Comparison of ENCODE assay signal across 19 mouse cellular contexts in genomic region chr7:46002748-46003147, GRCm38 (mm10). TPM values are rescaled to one million over a fixed set of nuclear protein-coding genes. Genes with fewer than 3 reads are reported as not detected.
DNase-seq lines count a peak whose midpoint lies in the region; ATAC-seq and TF ChIP-seq lines count a peak whose summit lies in the region.
"Had no signal": no experiment of that assay in that cellular context is flagged by ENCODE, and none has a peak within 500 bp of the region (broad histone marks: within the 10 kb centered on the region; RNA-seq: fewer than 3 reads in every experiment).

No protein-coding gene starts in this region.

- H3K4me3 ChIP-seq in heart, adult 2 months = no peak overlapping the region
- H3K4me3 ChIP-seq in cerebellum, adult 2 months (replicated peaks; ENCODE audit: insufficient read depth, low read depth, low read length) = no peak overlapping the region
- no peak overlapping the region for H3K4me3 ChIP-seq in hindbrain, embryonic 14.5 days (replicated peaks; ENCODE audit: low read length)
- H3K4me3 ChIP-seq: embryonic facial prominence, embryonic 13.5 days; forebrain, embryonic 10.5 days; hindbrain, embryonic 15.5 days had no signal

- no peak overlapping the region for H3K4me2 ChIP-seq in hindbrain, embryonic 14.5 days (replicated peaks)
- H3K4me2 ChIP-seq: embryonic facial prominence, embryonic 13.5 days; hindbrain, embryonic 15.5 days had no signal

- no peak overlapping the region for H3K27ac ChIP-seq in heart, adult 2 months
- no peak overlapping the region for H3K27ac ChIP-seq in cerebellum, adult 2 months (ENCODE audit: insufficient read depth, low read length)
- no peak overlapping the region for H3K27ac ChIP-seq in hindbrain, embryonic 14.5 days
- H3K27ac ChIP-seq: embryonic facial prominence, embryonic 13.5 days; forebrain, embryonic 10.5 days; hindbrain, embryonic 15.5 days had no signal

- H3K9ac ChIP-seq in heart, adult 2 months (ENCODE audit: low read depth, low read length) = no peak overlapping the region
- H3K9ac ChIP-seq in hindbrain, embryonic 14.5 days = no peak overlapping the region
- H3K9ac ChIP-seq: embryonic facial prominence, embryonic 13.5 days; hindbrain, embryonic 15.5 days had no signal

- H3K4me1 ChIP-seq in heart, adult 2 months (ENCODE audit: control insufficient read depth, insufficient read depth, low read length) = no peaks in the 10 kb centered on the region
- H3K4me1 ChIP-seq in cerebellum, adult 2 months (ENCODE audit: control insufficient read depth, insufficient read depth, low read length) = no peaks in the 10 kb centered on the region
- no peaks in the 10 kb centered on the region for H3K4me1 ChIP-seq in hindbrain, embryonic 14.5 days (replicated peaks; ENCODE audit: control insufficient read depth, insufficient read depth, low read length)
- H3K4me1 ChIP-seq: embryonic facial prominence, embryonic 13.5 days; forebrain, embryonic 10.5 days; hindbrain, embryonic 15.5 days had no signal

- no peaks in the 10 kb centered on the region for H3K36me3 ChIP-seq in heart, adult 2 months (ENCODE audit: control insufficient read depth, insufficient read depth, low read length)
- no peaks in the 10 kb centered on the region for H3K36me3 ChIP-seq in hindbrain, embryonic 14.5 days (replicated peaks; ENCODE audit: control insufficient read depth, insufficient read depth)
- H3K36me3 ChIP-seq: embryonic facial prominence, embryonic 13.5 days; forebrain, embryonic 10.5 days; hindbrain, embryonic 15.5 days had no signal

- 54% methylated on average over 4 of the region's 4 CpGs for WGBS in heart, adult 2 months
- 62% methylated on average over 4 of the region's 4 CpGs for WGBS in cerebellum, adult 2 months
- 55% methylated on average over 4 of the region's 4 CpGs for WGBS in hindbrain, embryonic 14.5 days

- DNase-seq in heart, adult 2 months = no peak
- DNase-seq in heart, postnatal 14 days = no peak
- DNase-seq in spleen, adult 12 weeks (ENCODE audit: low spot score) = peak; percentile 19
- DNase-seq in spleen, postnatal 36 days (ENCODE audit: low spot score in 2 of 2) = no peak
- DNase-seq in ZHBTc4 (ENCODE audit: low read depth, low spot score) = peak; percentile 81
- DNase-seq in cerebellum, postnatal 14 days = no peak
- DNase-seq in cerebellum, adult 2 months = no peak
- DNase-seq in hindbrain, embryonic 14.5 days (ENCODE audit: low spot score) = no peak
- DNase-seq: adrenal gland, postnatal 14 days; cerebellum, postnatal 25 days; heart, adult 18-20 months; lung, adult 2 months; right cerebral cortex, adult 18-20 months; thymus, postnatal 14 days had no signal

- peak; percentile 53 for TF ChIP-seq CTCF in heart, adult 2 months (IDR thresholded peaks at IDR 0.05)
- TF ChIP-seq CTCF in cerebellum, adult 2 months (IDR thresholded peaks at IDR 0.05; ENCODE audit: borderline replicate concordance, insufficient read depth, low read depth, low read length) = no peak

- intact Hi-C loops in heart, adult 2 months (cut with DNase I) = no loop called here
- intact Hi-C loops in heart, postnatal 14 days (cut with DNase I) = no loop called here

- H3K79me2 ChIP-seq in heart, adult 2 months (replicated peaks; ENCODE audit: control insufficient read depth, insufficient read depth, low read length) = no peaks in the 10 kb centered on the region

- ATAC-seq in hindbrain, embryonic 14.5 days (ENCODE audit: low FRiP score) = no peak

- TF ChIP-seq EP300 in heart, adult 2 months (IDR thresholded peaks at IDR 0.05; ENCODE audit: insufficient read depth, low read depth, low read length) = no peak

- no peaks in the 10 kb centered on the region for H3K27me3 ChIP-seq in heart, adult 2 months (ENCODE audit: control insufficient read depth, insufficient read depth, low read length)
- H3K27me3 ChIP-seq in cerebellum, adult 2 months (ENCODE audit: control insufficient read depth, insufficient read depth, low read length) = no peaks in the 10 kb centered on the region
- no peaks in the 10 kb centered on the region for H3K27me3 ChIP-seq in hindbrain, embryonic 14.5 days (ENCODE audit: control insufficient read depth, insufficient read depth, low read length)
- H3K27me3 ChIP-seq: hindbrain, embryonic 15.5 days had no signal

- no peaks in the 10 kb centered on the region for H3K9me3 ChIP-seq in hindbrain, embryonic 14.5 days (ENCODE audit: control insufficient read depth, low read length)
- H3K9me3 ChIP-seq: embryonic facial prominence, embryonic 13.5 days; forebrain, embryonic 10.5 days; hindbrain, embryonic 15.5 days had no signal

- no peak for TF ChIP-seq POLR2A in heart, adult 2 months (IDR thresholded peaks at IDR 0.05; ENCODE audit: insufficient read depth, low read depth, low read length)
- TF ChIP-seq POLR2A in cerebellum, adult 2 months (IDR thresholded peaks at IDR 0.05; ENCODE audit: borderline replicate concordance, insufficient read depth, low read length) = no peak

RNA-seq across cellular contexts. Expression of gene Abcc6, which starts 27.4 kb away (rescaled TPM):
- not detected for total RNA-seq in heart, adult 2 months (2021)
- 0.14 TPM in 1 of 2 replicates, not detected in the other for polyA plus RNA-seq in heart, adult 2 months (2012; rRNA removed)
- total RNA-seq in heart, postnatal 14 days (2021) = under 1 TPM; 0.05 TPM
- 2.7 and 2.8 TPM in 2 replicates for polyA plus RNA-seq in cerebellum, adult 2 months (2012; rRNA removed)
- polyA plus RNA-seq in hindbrain, embryonic 14.5 days (2014; fragmentation: Nextera tagmentation; extraction: Ambion mirVana) = 0.33 and 0.43 TPM in 2 replicates
- total RNA-seq: heart, adult 18-20 months; neutrophil, adult 5-6 weeks had no signal
- polyA plus RNA-seq: heart, postnatal 0 days had no signal

RNA-seq across cellular contexts. Expression of gene Nomo1, which starts 30.8 kb away (rescaled TPM):
- 10 to 100 TPM; 88.1 to 91.7 TPM for total RNA-seq in heart, adult 2 months (2021)
- polyA plus RNA-seq in heart, adult 2 months (2012; rRNA removed) = 49.1 and 65.2 TPM in 2 replicates
- total RNA-seq in heart, postnatal 14 days (2021) = 10 to 100 TPM; 68.0 to 68.6 TPM
- 98.0 and 99.5 TPM in 2 replicates for polyA plus RNA-seq in cerebellum, adult 2 months (2012; rRNA removed)
- polyA plus RNA-seq in hindbrain, embryonic 14.5 days (2014; fragmentation: Nextera tagmentation; extraction: Ambion mirVana) = 28.2 and 29.3 TPM in 2 replicates

Comparison
In these comparisons a context has a peak if more than half of its experiments do, and no peak if none do; other contexts are left out.
1. DNase-seq: peak in spleen, adult 12 weeks (single experiment) and ZHBTc4 (single experiment); none in heart, adult 2 months (0 of 2), heart, postnatal 14 days (0 of 2), spleen, postnatal 36 days (0 of 2), cerebellum, postnatal 14 days (0 of 2), cerebellum, adult 2 months (0 of 2) and hindbrain, embryonic 14.5 days (single experiment).